Mouse (Mus musculus) forebrain, embryonic 12.5 days (tissue): ENCODE results near the gene Usp24. TPM values are rescaled to one million over a fixed set of nuclear protein-coding genes. Genes with fewer than 3 reads are reported as not detected.

Experiments used
- ATAC-seq: fragments of 200-750 bp; cut with Nextera tagmentation; 2 replicates; pipeline ENCODE4 v1.8.0; 2017; ENCODE audit warnings: moderate TSS enrichment; ENCODE audit not compliant: low FRiP score
- H3K27ac ChIP-seq: fragments of 300-500 bp; sonication (generic); 2 replicates; pipeline ENCODE4 v1.5.1; 2016; ENCODE audit warnings: mild to moderate bottlenecking
- H3K27me3 ChIP-seq: fragments of 300-500 bp; sonication (generic); 2 replicates; pipeline ENCODE4 v1.6.1; 2016; ENCODE audit warnings: mild to moderate bottlenecking
- H3K36me3 ChIP-seq: fragments of 300-500 bp; sonication (generic); replicated peaks from 2 replicates; pipeline ENCODE4 v1.6.1; 2016; ENCODE audit warnings: mild to moderate bottlenecking
- H3K4me1 ChIP-seq: fragments of 300-500 bp; sonication (generic); 2 replicates; pipeline ENCODE4 v1.6.1; 2016
- H3K4me2 ChIP-seq: fragments of 300-500 bp; sonication (generic); 2 replicates; pipeline ENCODE4 v1.6.1; 2016; ENCODE audit warnings: mild to moderate bottlenecking, moderate library complexity
- H3K4me3 ChIP-seq: fragments of 300-500 bp; sonication (generic); replicated peaks from 2 replicates; pipeline ENCODE4 v1.5.1; 2016; ENCODE audit warnings: mild to moderate bottlenecking
- H3K9ac ChIP-seq: fragments of 300-500 bp; sonication (generic); 2 replicates; pipeline ENCODE4 v1.6.1; 2016; ENCODE audit warnings: mild to moderate bottlenecking
- H3K9me3 ChIP-seq: fragments of 300-500 bp; sonication (generic); 2 replicates; pipeline ENCODE4 v1.6.1; 2016
- WGBS: fragments of 180-500 bp; shearing (Covaris S2); methylation state at CpG from one replicate; pipeline ENCODE4 v1.1.7; 2016; 5-methylcytosine and 5-hydroxymethylcytosine counted together
- polyA plus RNA-seq: library from polyadenylated mRNA; unstranded; fragments of >200 nt; fragmentation: Nextera tagmentation; extraction: Ambion mirVana; gene quantifications from 2 replicates; pipeline ENCODE4 v1.2.1, GENCODE M21; 2016

Usp24 gene
- polyA plus RNA-seq, 1 experiment from 2014 or later: 13.7 TPM

DNA sequence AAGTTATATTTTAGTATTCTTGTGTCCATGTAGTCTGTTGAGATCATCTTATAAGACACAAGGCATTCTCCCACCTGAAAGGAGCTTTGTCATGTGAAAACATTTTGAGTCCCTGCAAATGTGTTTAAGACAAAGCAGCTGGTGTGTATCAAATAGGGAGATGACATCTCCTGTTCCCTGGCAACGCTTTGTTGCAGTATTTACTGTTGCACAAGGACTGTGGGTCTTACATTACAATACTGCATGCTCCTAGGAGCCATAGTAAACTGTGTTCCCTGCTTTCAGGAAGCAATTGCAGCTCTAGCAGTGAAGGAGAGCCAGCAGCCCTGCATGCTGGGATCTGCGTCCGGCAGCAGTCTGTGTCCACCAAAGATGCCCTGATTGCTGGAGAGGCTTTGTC is 73.9 kb downstream of the Usp24 start:
- Histone ChIP-seq H3K36me3 (peaks cover 69% of the 10 kb centered on the region), H3K4me3 (no peak overlapping the region), H3K27ac (0 out of 2 replicates have a peak overlapping the region, but pooled peaks have one; percentile 46), H3K27me3 (no peaks in the 10 kb centered on the region), H3K4me1 (no peaks in the 10 kb centered on the region), H3K9me3 (no peaks in the 10 kb centered on the region), H3K4me2 (no peak overlapping the region), H3K9ac (no peak overlapping the region)
- 85% methylated on average over 3 of the region's 3 CpGs for WGBS
- ATAC-seq: no peak

DNA sequence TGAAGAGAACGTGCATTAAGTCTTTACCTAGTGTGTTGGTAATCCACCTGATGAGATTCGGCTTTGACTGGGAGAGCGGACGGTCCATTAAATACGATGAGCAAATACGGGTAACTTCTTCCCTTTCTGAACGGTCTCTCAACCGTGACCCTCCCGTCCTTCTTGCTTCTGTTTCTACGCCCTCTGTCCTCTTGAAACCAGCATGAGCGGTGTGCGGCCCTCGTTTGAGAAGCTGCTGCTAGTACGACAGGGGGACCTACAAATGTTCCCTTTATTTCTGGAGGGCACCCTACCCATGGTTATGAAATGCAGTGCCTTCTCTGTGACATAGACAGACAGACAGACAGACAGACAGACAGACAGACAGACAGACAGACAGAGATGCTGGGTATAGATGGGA is 93.6 kb downstream of the Usp24 start:
- no peak overlapping the region for H3K4me3 ChIP-seq
- no peak overlapping the region for H3K9ac ChIP-seq
- no peak overlapping the region for H3K27ac ChIP-seq
- WGBS: 91% methylated on average over 14 of the region's 14 CpGs
- no peak overlapping the region for H3K4me2 ChIP-seq
- ATAC-seq: no peak
- peaks cover 75% of the 10 kb centered on the region for H3K36me3 ChIP-seq
- no peaks in the 10 kb centered on the region for H3K4me1 ChIP-seq
- H3K27me3 ChIP-seq: no peaks in the 10 kb centered on the region
- no peaks in the 10 kb centered on the region for H3K9me3 ChIP-seq

DNA sequence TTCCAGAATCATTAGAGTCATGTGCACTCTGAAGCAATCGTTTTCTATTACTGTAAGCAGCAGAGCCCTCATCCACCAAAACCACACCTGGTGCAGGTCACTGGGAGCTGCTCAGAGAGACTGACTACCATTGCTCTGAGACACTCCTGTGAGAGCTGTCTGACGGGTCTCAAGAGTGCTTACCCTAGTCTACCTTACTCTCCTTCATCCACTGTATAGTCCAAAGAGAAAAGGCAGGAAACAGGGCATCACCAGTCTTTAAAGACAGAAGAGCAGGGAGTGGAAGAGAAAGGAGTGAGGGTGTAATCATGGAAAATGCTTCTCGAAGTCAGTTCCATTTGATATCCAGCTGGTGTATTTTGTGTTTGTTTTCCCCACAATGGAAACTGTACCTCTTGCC is 103.2 kb downstream of the Usp24 start:
- Histone ChIP-seq H3K4me3 (no peak overlapping the region), H3K4me1 (no peaks in the 10 kb centered on the region), H3K4me2 (no peak overlapping the region), H3K9me3 (no peaks in the 10 kb centered on the region), H3K27me3 (no peaks in the 10 kb centered on the region), H3K27ac (no peak overlapping the region), H3K9ac (no peak overlapping the region), H3K36me3 (peaks cover 59% of the 10 kb centered on the region)
- WGBS: 75% methylated on average over 3 of the region's 3 CpGs
- no peak for ATAC-seq

- H3K4me3 ChIP-seq: no peak overlapping the region
- no peaks in the 10 kb centered on the region for H3K9me3 ChIP-seq
- no peaks in the 10 kb centered on the region for H3K27me3 ChIP-seq
- 90% methylated on average over 6 of the region's 6 CpGs for WGBS
- peaks cover 64% of the 10 kb centered on the region for H3K36me3 ChIP-seq
- H3K9ac ChIP-seq: no peak overlapping the region
- no peak for ATAC-seq
- no peak overlapping the region for H3K4me2 ChIP-seq
- no peak overlapping the region for H3K27ac ChIP-seq
- H3K4me1 ChIP-seq: no peaks in the 10 kb centered on the region
These were observed 103.8 kb downstream of the Usp24 start for GRCm38 (mm10) chr4:106419791-106420190.

- H3K27ac ChIP-seq: no peak overlapping the region
- H3K4me3 ChIP-seq: no peak overlapping the region
- no peaks in the 10 kb centered on the region for H3K4me1 ChIP-seq
- no peaks in the 10 kb centered on the region for H3K9me3 ChIP-seq
- H3K9ac ChIP-seq: no peak overlapping the region
- H3K36me3 ChIP-seq: peaks cover 73% of the 10 kb centered on the region
- 97% methylated on average over 3 of the region's 3 CpGs for WGBS
- H3K27me3 ChIP-seq: no peaks in the 10 kb centered on the region
- H3K4me2 ChIP-seq: no peak overlapping the region
- ATAC-seq: no peak
These were observed 106.6 kb downstream of the Usp24 start for GRCm38 (mm10) chr4:106422597-106422996.

- H3K36me3 ChIP-seq: peaks cover 72% of the 10 kb centered on the region
- ATAC-seq: no peak
- WGBS: 94% methylated on average over 1 of the region's 1 CpGs
These were observed 108.5 kb downstream of the Usp24 start for GRCm38 (mm10) chr4:106424560-106424959.

GRCm38 (mm10) chr4:106426286-106426685 is 110.3 kb downstream of the Usp24 start:
- Histone ChIP-seq H3K27me3 (no peaks in the 10 kb centered on the region), H3K4me1 (no peaks in the 10 kb centered on the region), H3K36me3 (peaks cover 70% of the 10 kb centered on the region), H3K4me3 (no peak overlapping the region), H3K4me2 (no peak overlapping the region), H3K27ac (no peak overlapping the region), H3K9ac (no peak overlapping the region), H3K9me3 (no peaks in the 10 kb centered on the region)
- ATAC-seq: no peak
- 69% methylated on average over 5 of the region's 5 CpGs for WGBS

More at GRCm38 (mm10) chr4:106424560-106424959, 108.5 kb downstream of the Usp24 start:
- no peak overlapping the region for H3K4me2 ChIP-seq
- no peaks in the 10 kb centered on the region for H3K9me3 ChIP-seq
- no peak overlapping the region for H3K4me3 ChIP-seq
- no peak overlapping the region for H3K9ac ChIP-seq
- H3K4me1 ChIP-seq: no peaks in the 10 kb centered on the region
- H3K27ac ChIP-seq: no peak overlapping the region
- no peaks in the 10 kb centered on the region for H3K27me3 ChIP-seq

DNA sequence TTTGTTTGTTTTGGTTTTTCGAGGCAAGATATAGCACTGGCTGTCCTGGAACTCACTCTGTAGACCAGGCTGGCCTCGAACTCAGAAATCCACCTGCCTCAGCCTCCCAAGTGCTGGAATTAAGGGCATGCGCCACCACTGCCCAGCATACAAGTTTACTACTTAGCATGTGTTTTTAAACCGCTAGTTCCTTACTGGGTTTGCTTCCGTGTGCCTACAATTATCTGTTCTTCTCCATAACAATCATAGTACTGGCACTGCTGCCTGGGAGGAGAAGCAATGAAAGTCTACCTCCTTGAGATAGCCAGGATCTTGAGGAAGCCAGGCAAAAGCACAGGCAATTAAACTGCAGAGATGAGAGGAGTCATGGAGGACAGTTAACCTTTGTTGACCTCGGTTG is 112.6 kb downstream of the Usp24 start:
- Histone ChIP-seq H3K4me3 (no peak overlapping the region), H3K27ac (no peak overlapping the region), H3K9ac (no peak overlapping the region), H3K9me3 (no peaks in the 10 kb centered on the region), H3K27me3 (no peaks in the 10 kb centered on the region), H3K4me1 (no peaks in the 10 kb centered on the region), H3K4me2 (no peak overlapping the region), H3K36me3 (peaks cover 72% of the 10 kb centered on the region)
- no peak for ATAC-seq
- 94% methylated on average over 6 of the region's 6 CpGs for WGBS

- ATAC-seq: no peak
- no peak overlapping the region for H3K9ac ChIP-seq
- WGBS: 92% methylated on average over 7 of the region's 7 CpGs
- H3K27me3 ChIP-seq: no peaks in the 10 kb centered on the region
- H3K4me1 ChIP-seq: no peaks in the 10 kb centered on the region
- H3K36me3 ChIP-seq: peaks cover 70% of the 10 kb centered on the region
- H3K27ac ChIP-seq: no peak overlapping the region
- H3K9me3 ChIP-seq: no peaks in the 10 kb centered on the region
- H3K4me3 ChIP-seq: no peak overlapping the region
- no peak overlapping the region for H3K4me2 ChIP-seq
These were observed 113.1 kb downstream of the Usp24 start for GRCm38 (mm10) chr4:106429106-106429505.

- no peak for ATAC-seq
- Histone ChIP-seq H3K9ac (no peak overlapping the region), H3K9me3 (no peaks in the 10 kb centered on the region), H3K4me3 (no peak overlapping the region), H3K4me2 (no peak overlapping the region), H3K4me1 (no peaks in the 10 kb centered on the region), H3K36me3 (peaks cover 69% of the 10 kb centered on the region), H3K27ac (no peak overlapping the region), H3K27me3 (no peaks in the 10 kb centered on the region)
- 91% methylated on average over 5 of the region's 5 CpGs for WGBS
These were observed 114.4 kb downstream of the Usp24 start for GRCm38 (mm10) chr4:106430431-106430830.

DNA sequence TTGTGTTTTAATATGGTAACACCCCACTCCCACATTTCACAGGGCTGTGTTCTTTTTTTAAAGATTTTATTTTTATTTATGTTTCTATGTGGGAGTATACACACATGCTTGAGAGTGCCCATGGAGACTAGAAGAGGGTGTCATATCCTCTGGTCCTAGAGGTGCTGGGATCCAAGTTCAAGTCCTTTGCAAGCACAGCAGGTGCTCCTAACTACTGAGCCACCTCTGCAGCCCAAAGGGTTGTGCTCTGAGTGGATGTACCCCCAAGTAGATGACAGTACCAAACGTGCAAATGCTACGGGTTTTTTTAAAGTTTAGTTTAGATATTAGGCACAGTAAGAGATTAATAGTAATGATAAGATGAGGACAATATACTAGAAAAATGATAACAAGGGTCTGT is 119.4 kb downstream of the Usp24 start:
- Histone ChIP-seq H3K9ac (no peak overlapping the region), H3K27me3 (no peaks in the 10 kb centered on the region), H3K4me2 (no peak overlapping the region), H3K36me3 (peaks cover 77% of the 10 kb centered on the region), H3K9me3 (no peaks in the 10 kb centered on the region), H3K4me3 (no peak overlapping the region), H3K4me1 (no peaks in the 10 kb centered on the region), H3K27ac (no peak overlapping the region)
- WGBS: 95% methylated on average over 2 of the region's 2 CpGs
- no peak for ATAC-seq

- ATAC-seq: no peak
- H3K36me3 ChIP-seq: peaks cover 77% of the 10 kb centered on the region
These were observed 120.5 kb downstream of the Usp24 start for GRCm38 (mm10) chr4:106436475-106436874.

GRCm38 (mm10) chr4:106437207-106437606 is 121.2 kb downstream of the Usp24 start:
- Histone ChIP-seq H3K9me3 (no peaks in the 10 kb centered on the region), H3K4me1 (no peaks in the 10 kb centered on the region), H3K4me2 (no peak overlapping the region), H3K9ac (no peak overlapping the region), H3K27ac (no peak overlapping the region), H3K4me3 (no peak overlapping the region), H3K36me3 (peaks cover 76% of the 10 kb centered on the region), H3K27me3 (no peaks in the 10 kb centered on the region)
- 95% methylated on average over 5 of the region's 5 CpGs for WGBS
- ATAC-seq: no peak

More at GRCm38 (mm10) chr4:106436475-106436874, 120.5 kb downstream of the Usp24 start:
- H3K27ac ChIP-seq: no peak overlapping the region
- 59% methylated on average over 4 of the region's 4 CpGs for WGBS
- no peaks in the 10 kb centered on the region for H3K4me1 ChIP-seq
- no peak overlapping the region for H3K4me3 ChIP-seq
- H3K27me3 ChIP-seq: no peaks in the 10 kb centered on the region
- H3K9me3 ChIP-seq: no peaks in the 10 kb centered on the region
- H3K9ac ChIP-seq: no peak overlapping the region
- H3K4me2 ChIP-seq: no peak overlapping the region
